Comparison of ENCODE assay signal across 12 mouse cellular contexts in genomic region chr1:131419307-131419706, GRCm38 (mm10).
DNase-seq lines count a peak whose midpoint lies in the region; ATAC-seq and TF ChIP-seq lines count a peak whose summit lies in the region.
"Had no signal": no experiment of that assay in that cellular context is flagged by ENCODE, and none has a peak within 500 bp of the region (broad histone marks: within the 10 kb centered on the region; RNA-seq: fewer than 3 reads in every experiment).

No protein-coding gene starts in this region.

- no peaks in the 10 kb centered on the region for H3K27me3 ChIP-seq in hindbrain, postnatal 0 days (ENCODE audit: insufficient read depth, low read length)
- H3K27me3 ChIP-seq in hindbrain, embryonic 16.5 days (replicated peaks; ENCODE audit: control insufficient read depth, insufficient read depth, low read length) = no peaks in the 10 kb centered on the region
- no peaks in the 10 kb centered on the region for H3K27me3 ChIP-seq in cerebellum, adult 2 months (ENCODE audit: control insufficient read depth, insufficient read depth, low read length)
- no peaks in the 10 kb centered on the region for H3K27me3 ChIP-seq in heart, embryonic 16.5 days (ENCODE audit: control insufficient read depth, insufficient read depth, low read length)
- no peaks in the 10 kb centered on the region for H3K27me3 ChIP-seq in embryonic facial prominence, embryonic 10.5 days (replicated peaks; ENCODE audit: low read depth, poor library complexity, severe bottlenecking)
- H3K27me3 ChIP-seq: CH12.LX; lung, embryonic 15.5 days had no signal

- no peak overlapping the region for H3K4me3 ChIP-seq in hindbrain, postnatal 0 days (ENCODE audit: low read length)
- no peak overlapping the region for H3K4me3 ChIP-seq in hindbrain, embryonic 16.5 days (ENCODE audit: low read length)
- H3K4me3 ChIP-seq in cerebellum, adult 2 months (replicated peaks; ENCODE audit: insufficient read depth, low read depth, low read length) = no peak overlapping the region
- H3K4me3 ChIP-seq in heart, embryonic 16.5 days (ENCODE audit: low read length) = no peak overlapping the region
- no peak overlapping the region for H3K4me3 ChIP-seq in embryonic facial prominence, embryonic 10.5 days
- H3K4me3 ChIP-seq: hindbrain, embryonic 10.5 days; lung, embryonic 15.5 days had no signal

- H3K4me2 ChIP-seq in hindbrain, postnatal 0 days (ENCODE audit: low read depth, low read length) = no peak overlapping the region
- H3K4me2 ChIP-seq in hindbrain, embryonic 16.5 days (ENCODE audit: low read length) = no peak overlapping the region
- H3K4me2 ChIP-seq in heart, embryonic 16.5 days (ENCODE audit: low read depth, low read length) = peak overlapping the region; percentile 6; the same call in 1 of the 2 replicates
- H3K4me2 ChIP-seq: lung, embryonic 15.5 days had no signal

- no peaks in the 10 kb centered on the region for H3K9me3 ChIP-seq in hindbrain, postnatal 0 days (ENCODE audit: low read length)
- H3K9me3 ChIP-seq in hindbrain, embryonic 16.5 days (ENCODE audit: control insufficient read depth, low read length) = no peaks in the 10 kb centered on the region
- no peaks in the 10 kb centered on the region for H3K9me3 ChIP-seq in heart, embryonic 16.5 days (replicated peaks; ENCODE audit: control insufficient read depth, low read length)
- H3K9me3 ChIP-seq in embryonic facial prominence, embryonic 10.5 days = no peaks in the 10 kb centered on the region
- H3K9me3 ChIP-seq: hindbrain, embryonic 10.5 days; lung, embryonic 15.5 days had no signal

- ATAC-seq in hindbrain, postnatal 0 days = no peak
- ATAC-seq in hindbrain, embryonic 16.5 days = no peak
- peak; percentile 69; the same call in 1 of the 2 replicates for ATAC-seq in heart, embryonic 16.5 days (replicated peaks; ENCODE audit: extremely low read depth, insufficient read depth, low FRiP score)

- H3K4me1 ChIP-seq in hindbrain, postnatal 0 days (ENCODE audit: insufficient read depth, low read length) = peaks cover 18% of the 10 kb centered on the region
- H3K4me1 ChIP-seq in hindbrain, embryonic 16.5 days (ENCODE audit: control insufficient read depth, insufficient read depth, low read depth, low read length) = peaks cover 14% of the 10 kb centered on the region
- peaks cover 22% of the 10 kb centered on the region for H3K4me1 ChIP-seq in cerebellum, adult 2 months (ENCODE audit: control insufficient read depth, insufficient read depth, low read length)
- H3K4me1 ChIP-seq in heart, embryonic 16.5 days (ENCODE audit: control insufficient read depth, insufficient read depth, low read length) = peaks cover 45% of the 10 kb centered on the region
- peaks cover 3% of the 10 kb centered on the region; the same call in 1 of the 2 replicates for H3K4me1 ChIP-seq in embryonic facial prominence, embryonic 10.5 days

- no peak overlapping the region for H3K27ac ChIP-seq in hindbrain, postnatal 0 days
- no peak overlapping the region for H3K27ac ChIP-seq in hindbrain, embryonic 16.5 days (ENCODE audit: low read depth, low read length)
- H3K27ac ChIP-seq in cerebellum, adult 2 months (ENCODE audit: insufficient read depth, low read length) = no peak overlapping the region
- H3K27ac ChIP-seq in heart, embryonic 16.5 days (ENCODE audit: low read length) = peak overlapping the region; percentile 44
- no peak overlapping the region for H3K27ac ChIP-seq in embryonic facial prominence, embryonic 10.5 days (replicated peaks)
- H3K27ac ChIP-seq: hindbrain, embryonic 10.5 days; lung, embryonic 15.5 days had no signal

- WGBS in hindbrain, postnatal 0 days = 18% methylated on average over 3 of the region's 3 CpGs
- 42% methylated on average over 3 of the region's 3 CpGs for WGBS in hindbrain, embryonic 16.5 days
- WGBS in cerebellum, adult 2 months = 5% methylated on average over 3 of the region's 3 CpGs
- WGBS in heart, embryonic 16.5 days = 12% methylated on average over 3 of the region's 3 CpGs
- WGBS in embryonic facial prominence, embryonic 10.5 days = 56% methylated on average over 3 of the region's 3 CpGs

- H3K36me3 ChIP-seq in hindbrain, postnatal 0 days (ENCODE audit: insufficient read depth, low read length) = no peaks in the 10 kb centered on the region
- H3K36me3 ChIP-seq in hindbrain, embryonic 16.5 days (ENCODE audit: control insufficient read depth, insufficient read depth, low read length) = no peaks in the 10 kb centered on the region
- H3K36me3 ChIP-seq in heart, embryonic 16.5 days (ENCODE audit: control insufficient read depth, insufficient read depth) = no peaks in the 10 kb centered on the region
- no peaks in the 10 kb centered on the region for H3K36me3 ChIP-seq in embryonic facial prominence, embryonic 10.5 days (replicated peaks)
- H3K36me3 ChIP-seq: hindbrain, embryonic 10.5 days; lung, embryonic 15.5 days had no signal

- H3K9ac ChIP-seq in hindbrain, postnatal 0 days (replicated peaks; ENCODE audit: low read length) = no peak overlapping the region
- no peak overlapping the region for H3K9ac ChIP-seq in hindbrain, embryonic 16.5 days (ENCODE audit: low read depth, low read length)
- H3K9ac ChIP-seq in heart, embryonic 16.5 days (ENCODE audit: low read length) = no peak overlapping the region
- H3K9ac ChIP-seq: lung, embryonic 15.5 days had no signal

- peak; percentile 21 for DNase-seq in hindbrain, postnatal 0 days (ENCODE audit: low spot score)
- peak; percentile 78 for DNase-seq in brain, adult 2 months (ENCODE audit: low read depth, low spot score)
- DNase-seq in cerebellum, adult 2 months = peak; percentile 64 to 76
- no peak for DNase-seq in thymus, postnatal 4 days
- no peak for DNase-seq in embryonic facial prominence, embryonic 10.5 days (ENCODE audit: low spot score)
- DNase-seq: adrenal gland, postnatal 10 days; kidney, adult 18-20 months had no signal

- TF ChIP-seq POLR2A in cerebellum, adult 2 months (IDR thresholded peaks at IDR 0.05; ENCODE audit: borderline replicate concordance, insufficient read depth, low read length) = no peak

- TF ChIP-seq CTCF in hindbrain, postnatal 0 days (IDR thresholded peaks at IDR 0.05; ENCODE audit: low read depth) = no peak
- no peak for TF ChIP-seq CTCF in cerebellum, adult 2 months (IDR thresholded peaks at IDR 0.05; ENCODE audit: borderline replicate concordance, insufficient read depth, low read depth, low read length)

Comparison
In these comparisons a context has a peak if more than half of its experiments do, and no peak if none do; other contexts are left out.
1. DNase-seq: peak in hindbrain, postnatal 0 days (single experiment), brain, adult 2 months (single experiment) and cerebellum, adult 2 months (2 of 2); none in thymus, postnatal 4 days (single experiment) and embryonic facial prominence, embryonic 10.5 days (single experiment).